Mouse (Mus musculus) left cerebral cortex, adult 2 months (tissue): Measurements from ENCODE around the gene Mex3d. TPM values are rescaled to one million over a fixed set of nuclear protein-coding genes. Genes with fewer than 3 reads are reported as not detected.

Source experiments
- DNase-seq, 2 experiments: peaks; one replicate each; pipeline ENCODE4 v3.0.0; 2021 to 2022; ENCODE audit warnings: low spot score in 2 of 2, mixed read lengths in 1 of 2; ENCODE audit errors: extremely low spot score in 1 of 2
- H3K27ac ChIP-seq: fragments of 200-600 bp; 2 replicates; pipeline ENCODE4 v1.8.1; 2022
- H3K4me3 ChIP-seq: fragments of 200-600 bp; 2 replicates; pipeline ENCODE4 v1.8.1; 2022
- CTCF ChIP-seq: fragments of 200-600 bp; IDR thresholded peaks from 2 replicates; pipeline ENCODE4 v1.8.1; 2022; ENCODE audit warnings: antibody characterized with exemption, mild to moderate bottlenecking, moderate library complexity
- intact Hi-C: fragments of 180-260 bp; cut with DNase I; formaldehyde crosslinking; loops from one replicate; pipeline ENCODE4 v1.15.1; 2025
- total RNA-seq, 2 experiments: library from RNA; stranded (reverse); gene quantifications; 2 replicates each; pipeline ENCODE4 v1.2.3; 2021

The Mex3d gene
- total RNA-seq, 2 experiments from 2014 or later: 19.2 to 20.6 TPM

DNA sequence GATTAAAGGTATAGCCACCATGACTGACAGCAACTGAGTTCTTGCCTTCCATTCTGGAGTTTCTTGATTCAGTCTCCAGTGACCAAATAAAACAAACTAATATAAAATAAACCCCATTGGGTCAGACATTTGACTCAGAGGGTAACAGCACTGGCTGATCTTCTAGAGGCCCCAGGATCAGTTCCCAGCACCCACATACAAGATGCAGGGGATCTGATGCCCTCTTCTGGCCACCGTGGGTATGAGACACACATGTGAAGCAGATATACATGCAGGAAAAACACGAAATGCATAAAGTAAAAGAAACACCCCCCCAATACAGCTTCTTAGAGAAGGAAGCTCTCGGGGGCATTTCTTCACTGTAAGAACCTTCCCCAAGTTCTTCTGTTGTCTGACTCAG lies 37.6 kb upstream of the Mex3d start:
- no peak; the same call in none of the 2 replicates for TF ChIP-seq CTCF
- H3K27ac ChIP-seq: no peak overlapping the region
- no peak for DNase-seq
- intact Hi-C loops: no loop called here
- H3K4me3 ChIP-seq: no peak overlapping the region

DNA sequence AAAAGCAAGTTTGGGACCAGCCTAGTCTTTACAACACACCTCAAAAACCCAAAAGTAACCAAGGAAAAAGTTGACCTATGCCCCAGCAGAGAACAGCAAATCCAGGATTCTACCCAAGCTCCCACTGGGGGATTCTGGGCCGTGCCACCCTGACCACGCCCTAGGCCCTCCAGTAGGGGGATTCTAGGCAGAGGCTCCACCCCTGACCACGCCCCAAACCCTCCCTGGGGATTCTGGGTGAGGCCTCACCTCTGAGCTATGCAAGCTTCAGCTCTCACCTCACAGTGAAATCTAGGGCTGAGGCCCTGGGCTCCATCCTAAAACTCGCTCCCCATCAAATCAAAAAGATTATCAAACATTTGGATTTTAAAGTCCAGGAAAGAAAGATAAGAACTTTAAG lies 36.1 kb upstream of the Mex3d start:
- Histone ChIP-seq H3K4me3 (no peak overlapping the region), H3K27ac (no peak overlapping the region)
- TF ChIP-seq CTCF: no peak
- no peak for DNase-seq
- intact Hi-C loops: no loop called here

DNA sequence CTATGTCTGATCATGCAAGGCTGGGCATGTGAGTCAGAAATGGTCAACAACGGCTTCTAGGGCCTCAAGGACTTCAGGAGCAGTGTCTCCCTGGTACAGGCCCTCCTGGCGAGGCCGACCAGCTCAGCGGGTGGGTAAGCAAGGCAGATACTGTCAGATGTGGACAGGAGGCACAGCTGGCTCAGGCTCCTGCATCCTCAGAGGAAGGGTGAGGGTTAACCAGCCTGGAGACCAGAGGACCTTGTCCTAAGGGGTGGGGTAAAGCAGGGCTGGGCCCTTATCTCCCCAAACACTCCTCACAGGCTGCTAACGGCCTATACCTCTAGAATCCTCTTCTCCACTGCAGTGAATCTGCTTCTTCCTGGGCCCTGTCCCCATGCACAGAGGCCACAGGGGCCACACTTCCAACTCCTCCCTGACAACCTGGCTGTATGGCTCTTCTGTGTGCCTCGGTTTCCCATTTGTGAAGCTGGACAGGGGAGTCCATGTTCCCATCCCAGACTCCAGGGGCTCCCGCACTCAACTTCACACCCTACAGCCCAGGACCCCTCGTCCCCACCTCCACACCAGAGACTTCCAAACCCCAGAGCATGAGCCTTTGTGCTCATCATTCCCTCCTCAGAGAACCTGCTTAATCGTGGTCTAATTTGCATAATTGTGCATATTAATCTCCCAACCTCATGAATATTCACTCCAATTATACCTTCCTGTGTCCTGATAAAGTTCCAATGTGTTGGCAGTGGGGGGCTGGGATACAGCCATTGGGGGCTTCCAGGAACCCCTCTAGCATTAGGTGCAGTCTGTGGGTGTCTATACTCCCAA lies 34.4 kb upstream of the Mex3d start:
- TF ChIP-seq CTCF: no peak
- DNase-seq: no peak
- intact Hi-C loops: no loop called here
- Histone ChIP-seq H3K4me3 (no peak overlapping the region), H3K27ac (no peak overlapping the region)

DNA sequence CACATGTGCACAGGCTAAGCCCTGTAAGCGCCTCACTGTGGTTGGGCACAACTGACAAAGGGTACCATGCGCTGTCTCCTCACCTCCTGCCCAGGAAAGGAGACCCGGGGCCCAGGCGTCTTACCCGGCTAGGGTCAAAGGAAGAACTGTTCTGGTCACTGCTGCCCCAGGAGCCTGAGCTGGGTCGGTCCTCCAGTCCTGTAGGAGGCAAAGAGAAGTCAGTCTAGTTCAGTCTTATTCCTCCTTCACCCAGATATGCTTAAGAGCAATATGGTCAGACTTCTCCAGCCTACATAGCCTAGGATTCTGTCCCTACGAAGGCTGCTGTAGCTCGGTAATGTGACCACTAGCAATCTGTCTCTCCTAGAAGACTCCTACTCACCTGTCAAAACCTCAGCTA lies 33.7 kb upstream of the Mex3d start:
- no peak overlapping the region for H3K4me3 ChIP-seq

DNA sequence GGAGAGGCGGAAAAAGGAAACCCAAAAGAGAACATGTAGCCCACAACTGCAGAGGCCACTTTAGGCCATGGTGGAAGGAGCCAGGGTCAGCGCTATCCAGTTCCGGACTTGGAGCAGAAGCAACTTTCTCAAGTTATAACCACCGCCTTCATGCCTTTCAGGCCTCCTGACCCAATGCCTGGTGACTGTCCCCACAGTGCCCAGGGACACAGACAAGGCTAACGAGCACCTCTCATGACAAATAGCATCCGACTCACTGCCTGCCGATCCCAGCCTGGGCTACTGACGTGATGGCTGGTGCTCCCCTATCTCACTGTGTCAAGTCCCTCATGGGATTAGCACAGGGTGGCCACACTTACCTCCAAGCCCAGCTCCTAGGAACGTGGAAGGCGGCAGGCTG lies 33.3 kb upstream of the Mex3d start:
- no peak for TF ChIP-seq CTCF
- intact Hi-C loops: no loop called here
- no peak for DNase-seq

More for the DNA sequence above, 33.7 kb upstream of the Mex3d start:
- no peak for DNase-seq
- intact Hi-C loops: no loop called here
- TF ChIP-seq CTCF: no peak
- no peak overlapping the region for H3K27ac ChIP-seq

DNA sequence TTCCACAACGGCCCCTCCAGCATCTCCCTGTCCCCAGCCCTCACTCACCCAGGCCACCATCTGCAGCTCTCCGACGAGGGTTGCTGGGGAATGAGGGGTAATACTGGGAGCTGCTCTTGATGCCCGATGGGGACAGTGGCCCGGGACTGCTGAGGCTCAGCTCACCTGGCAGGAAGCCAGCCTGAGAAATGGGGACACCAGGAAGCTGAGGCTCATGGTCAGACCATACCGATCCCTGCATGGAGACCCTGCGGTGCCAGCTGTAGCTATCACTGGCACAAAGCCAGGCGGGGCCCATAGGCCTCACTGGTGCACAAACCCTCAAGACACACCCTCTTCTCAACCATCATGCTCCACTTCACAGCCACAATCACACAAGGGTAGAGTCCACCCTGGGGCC lies 32.0 kb upstream of the Mex3d start:
- H3K27ac ChIP-seq: no peak overlapping the region
- no peak for DNase-seq
- intact Hi-C loops: no loop called here
- no peak overlapping the region for H3K4me3 ChIP-seq
- TF ChIP-seq CTCF: no peak

More for the DNA sequence above, 33.3 kb upstream of the Mex3d start:
- Histone ChIP-seq H3K27ac (no peak overlapping the region), H3K4me3 (no peak overlapping the region)

DNA sequence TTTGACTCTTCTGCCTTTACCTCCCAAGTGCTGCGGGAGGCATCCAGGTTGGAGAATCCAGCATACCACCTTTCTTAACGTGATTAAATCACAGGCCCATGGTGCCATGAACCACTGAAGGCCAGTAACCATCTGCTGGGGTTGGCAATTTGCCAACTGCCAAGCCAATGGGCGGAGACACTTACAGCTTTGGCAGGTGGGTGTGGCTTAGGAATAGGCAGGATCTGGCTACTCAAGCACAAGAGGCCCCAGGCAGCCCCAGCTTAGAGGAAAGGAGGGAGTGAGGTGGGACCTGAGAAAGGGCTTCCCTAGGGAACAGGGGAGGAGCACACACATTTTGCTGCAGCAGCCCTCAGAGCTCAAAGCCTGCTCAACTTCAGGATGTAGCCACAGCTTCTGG lies 30.9 kb upstream of the Mex3d start:
- TF ChIP-seq CTCF: no peak
- no peak for DNase-seq
- H3K4me3 ChIP-seq: no peak overlapping the region
- H3K27ac ChIP-seq: no peak overlapping the region
- intact Hi-C loops: no loop called here

DNA sequence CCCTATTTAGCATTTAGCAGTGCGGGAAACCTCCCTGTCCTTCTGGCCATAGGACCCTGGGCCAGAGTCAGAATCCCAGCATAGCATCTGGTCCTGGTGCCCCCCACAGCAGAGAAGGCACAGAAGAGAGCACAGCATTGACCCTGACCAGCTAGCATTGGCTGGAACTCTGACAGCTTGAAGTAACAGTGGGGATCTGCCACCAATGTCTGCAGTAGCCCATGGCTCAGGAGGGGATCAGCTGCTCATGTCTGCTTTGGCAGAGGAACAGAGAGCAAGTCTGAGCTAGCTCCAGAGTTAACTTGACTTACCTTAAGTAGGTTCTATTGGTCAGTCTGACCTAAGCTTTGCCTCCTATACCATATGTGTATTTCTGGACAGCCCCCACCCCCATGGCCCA lies 30.4 kb upstream of the Mex3d start:
- TF ChIP-seq CTCF: no peak
- no peak for DNase-seq
- Histone ChIP-seq H3K27ac (no peak overlapping the region), H3K4me3 (no peak overlapping the region)
- intact Hi-C loops: no loop called here

DNA sequence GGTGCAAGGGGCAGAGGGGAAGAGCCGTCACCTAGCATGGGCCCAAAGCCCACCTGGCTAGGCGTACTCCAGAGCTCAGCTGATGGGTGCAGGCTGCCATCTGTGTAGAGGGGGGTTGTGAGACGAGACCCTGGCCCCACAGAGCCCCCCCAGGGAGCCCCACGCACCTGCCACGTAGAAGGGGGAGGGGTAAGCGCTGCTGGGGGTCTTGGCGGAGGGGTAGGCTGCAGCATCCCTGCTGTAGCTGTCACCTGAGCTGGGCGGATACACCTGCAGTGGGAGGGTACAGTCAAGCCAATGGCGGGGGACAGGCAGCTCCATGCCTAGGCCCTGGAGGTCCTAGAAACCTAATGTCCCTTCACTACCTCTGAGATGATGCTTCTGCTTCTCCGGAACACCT lies 29.9 kb upstream of the Mex3d start:
- no peak overlapping the region for H3K27ac ChIP-seq
- intact Hi-C loops: no loop called here
- DNase-seq: no peak
- no peak for TF ChIP-seq CTCF
- H3K4me3 ChIP-seq: no peak overlapping the region

DNA sequence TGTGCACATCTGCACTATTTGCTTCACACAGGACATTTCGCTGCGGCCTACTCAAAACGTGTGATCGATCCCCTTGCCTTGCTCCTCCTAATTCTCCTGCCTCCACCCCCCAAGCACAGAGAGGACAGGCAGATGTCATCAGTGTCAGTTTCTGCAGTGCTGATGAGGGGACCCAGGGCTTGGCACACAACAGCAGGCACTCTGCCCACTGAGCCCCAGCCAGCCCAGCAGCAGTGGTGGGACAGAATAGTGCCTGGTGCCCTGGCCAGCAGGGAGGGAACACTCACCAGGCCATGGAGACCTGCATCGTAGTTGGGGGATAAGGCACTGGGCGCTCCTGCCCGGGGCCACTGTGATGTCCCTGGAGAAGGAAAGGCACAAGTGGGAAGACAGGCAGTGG lies 28.1 kb upstream of the Mex3d start:
- intact Hi-C loops: no loop called here

DNA sequence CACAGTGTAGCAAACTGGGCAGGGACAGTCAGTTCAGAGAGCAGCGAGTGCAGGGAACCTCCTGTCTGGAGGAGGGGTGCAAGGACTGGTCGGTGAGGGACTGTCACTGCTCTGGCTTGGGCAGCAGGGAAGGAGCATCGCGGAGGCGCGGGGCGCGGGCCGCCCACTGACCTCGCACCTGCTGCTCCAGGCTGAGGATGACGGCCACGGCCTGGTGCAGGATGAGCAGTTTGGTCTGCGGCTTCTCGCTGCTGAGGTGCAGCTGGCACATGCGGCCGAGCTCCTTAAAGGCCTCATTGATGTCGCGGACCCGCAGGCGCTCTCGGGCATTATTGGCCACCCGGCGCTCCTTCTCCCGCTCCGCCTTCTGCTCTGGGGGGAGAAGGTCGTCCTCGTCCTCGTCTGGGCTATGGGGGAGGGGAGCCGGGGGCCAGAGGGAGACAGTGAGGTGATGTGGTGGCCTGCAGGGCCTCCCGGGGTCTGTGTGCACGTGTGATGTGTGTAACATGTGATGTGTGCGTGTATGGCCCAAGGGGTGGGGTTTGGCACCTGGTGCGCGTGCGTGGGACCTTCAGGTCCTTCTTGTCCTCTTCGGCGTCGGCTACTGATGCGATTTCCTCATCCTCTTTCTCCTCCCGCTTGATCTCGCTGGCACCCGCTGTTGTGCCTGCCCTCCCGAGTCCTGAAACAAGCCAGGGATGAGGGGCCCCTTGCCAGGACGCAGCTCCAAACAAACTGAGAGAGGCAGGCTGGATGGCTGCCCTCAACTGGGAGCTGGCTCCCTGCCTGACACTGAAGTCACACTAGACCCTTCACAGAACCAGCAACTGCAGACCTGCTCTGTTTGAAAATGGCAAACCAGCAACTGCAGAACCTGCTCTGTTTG lies 25.4 kb upstream of the Mex3d start:
- intact Hi-C loops: no loop called here

More for the DNA sequence above, 28.1 kb upstream of the Mex3d start:
- no peak for TF ChIP-seq CTCF
- Histone ChIP-seq H3K27ac (no peak overlapping the region), H3K4me3 (no peak overlapping the region)
- DNase-seq: no peak

DNA sequence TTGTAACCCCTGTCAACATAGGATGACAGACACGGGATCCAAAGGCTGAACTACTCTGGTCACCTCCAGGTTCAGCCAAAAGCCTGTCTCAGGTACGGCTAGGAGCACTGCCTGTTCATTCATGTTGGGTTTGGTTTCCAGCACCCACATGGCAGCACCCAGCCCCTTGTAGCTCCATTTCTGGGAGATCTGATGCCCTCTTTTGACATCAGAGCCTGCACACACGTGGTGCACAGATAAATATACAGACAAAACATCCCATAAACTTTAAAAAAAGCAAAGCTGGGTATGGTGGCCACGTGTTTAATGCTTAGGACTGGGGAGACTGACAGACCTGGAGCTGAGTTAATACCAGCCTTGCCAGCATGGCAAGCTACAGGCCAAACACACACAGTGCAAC lies 20.5 kb upstream of the Mex3d start:
- no peak for DNase-seq
- intact Hi-C loops: no loop called here
- TF ChIP-seq CTCF: no peak
- Histone ChIP-seq H3K4me3 (no peak overlapping the region), H3K27ac (no peak overlapping the region)

More for the DNA sequence above, 25.4 kb upstream of the Mex3d start:
- peak; percentile 55 to 69 for DNase-seq
- no peak for TF ChIP-seq CTCF
- no peak overlapping the region for H3K4me3 ChIP-seq
- peak overlapping the region; percentile 40 for H3K27ac ChIP-seq
